Mouse (Mus musculus) right cerebral cortex, postnatal 4 days (tissue): ENCODE data around the gene Gm20388.
A peak's percentile ranks its signal among the peaks of the same experiment; 100 is the strongest.

ENCODE experiments used
- DNase-seq: peaks from one replicate; pipeline ENCODE4 v3.0.0-alpha.2; 2022

Gene Gm20388

DNA sequence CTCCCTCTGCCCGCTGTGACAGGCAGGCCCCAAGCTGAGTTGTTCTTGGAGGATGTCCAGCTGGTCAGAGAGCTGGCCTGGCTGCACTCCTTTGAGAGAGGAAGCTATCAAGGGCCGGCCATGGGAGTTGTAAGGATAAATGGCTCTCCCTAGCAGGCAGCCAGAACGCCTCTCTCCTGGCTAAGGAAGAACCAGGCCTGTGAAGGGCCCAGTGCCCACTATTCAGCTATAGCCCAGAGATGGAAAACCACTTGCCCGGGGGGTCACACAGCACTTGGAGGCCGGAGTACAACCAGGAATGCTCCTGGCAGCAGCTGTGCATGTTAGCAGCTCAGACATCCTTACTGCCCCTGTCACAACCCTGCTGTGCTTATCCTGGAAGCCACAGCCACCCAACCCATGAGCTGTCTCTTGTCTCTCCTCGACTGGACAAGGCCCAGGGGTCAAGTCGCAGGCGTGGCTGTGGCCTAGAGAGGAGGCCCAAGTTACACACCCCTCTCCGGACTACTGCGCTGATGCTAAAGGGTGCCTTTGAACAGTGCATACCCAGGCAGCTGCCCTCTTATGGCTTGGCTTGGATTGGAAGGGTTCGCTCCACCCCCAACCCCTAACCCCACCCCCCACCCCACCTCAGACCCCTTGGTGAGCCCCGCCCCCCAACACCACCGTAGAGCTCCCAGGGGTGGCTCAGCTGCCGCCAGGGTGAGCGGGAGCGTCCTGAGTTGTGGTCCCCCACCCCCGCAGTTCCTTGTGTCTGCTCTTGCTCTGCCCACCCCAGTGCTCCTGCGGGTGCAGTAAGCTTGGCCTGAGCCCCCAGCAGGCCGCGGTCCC lies 593.8 kb downstream of the Gm20388 start:
- no peak for DNase-seq

DNA sequence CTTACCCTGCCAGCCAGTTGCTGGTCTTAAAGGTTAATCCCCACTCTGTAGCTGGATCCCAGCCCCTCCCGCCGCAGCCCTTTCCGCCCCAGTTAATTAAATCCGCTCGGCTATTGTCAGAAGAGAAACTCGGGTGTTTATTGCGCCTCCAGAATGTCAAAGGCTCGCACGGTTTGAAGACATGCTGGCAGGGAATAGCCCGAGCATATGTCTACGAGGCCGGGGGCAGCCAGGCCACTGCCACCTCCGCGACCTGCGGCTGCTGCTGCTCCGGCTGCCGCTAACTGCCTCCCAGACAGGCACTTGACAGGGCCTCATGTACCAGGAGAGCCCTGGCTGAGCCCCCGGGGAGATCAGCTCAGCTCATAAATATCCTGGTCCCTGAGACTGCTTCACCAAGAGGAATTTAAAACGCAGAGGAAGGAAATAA lies 594.5 kb downstream of the Gm20388 start:
- no peak for DNase-seq

GRCm38 (mm10) chr8:120505619-120506310 lies 595.1 kb downstream of the Gm20388 start:
- DNase-seq = no peak

GRCm38 (mm10) chr8:120506562-120506961 lies 595.9 kb downstream of the Gm20388 start:
- no peak for DNase-seq

DNA sequence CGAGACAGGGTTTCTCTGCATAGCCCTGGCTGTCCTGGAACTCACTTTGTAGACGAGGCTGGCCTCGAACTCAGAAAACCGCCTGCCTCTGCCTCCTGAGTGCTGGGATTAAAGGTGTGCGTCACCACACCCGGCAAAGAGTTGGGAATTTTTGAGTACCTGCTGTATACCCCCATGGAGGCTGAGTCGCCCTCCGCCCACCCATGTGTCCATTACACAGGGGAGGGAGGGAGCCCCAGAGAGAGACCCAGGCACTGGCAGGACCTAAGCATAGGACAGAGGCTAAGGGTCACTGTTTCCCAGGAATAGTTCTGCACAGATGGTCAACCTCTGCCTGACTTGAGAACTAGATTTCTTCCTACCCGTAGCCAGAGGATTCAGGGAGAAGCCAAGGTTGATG lies 596.6 kb downstream of the Gm20388 start:
- no peak for DNase-seq

- no peak for DNase-seq
These were observed 598.7 kb downstream of the Gm20388 start for GRCm38 (mm10) chr8:120509136-120510034.

- DNase-seq = no peak
These were observed 599.4 kb downstream of the Gm20388 start for GRCm38 (mm10) chr8:120510035-120510416.

- DNase-seq = no peak
These were observed 600.3 kb downstream of the Gm20388 start for GRCm38 (mm10) chr8:120510863-120511457.

- DNase-seq = no peak
These were observed 601.1 kb downstream of the Gm20388 start for GRCm38 (mm10) chr8:120511737-120512136.

- DNase-seq = no peak
These were observed 601.7 kb downstream of the Gm20388 start for GRCm38 (mm10) chr8:120512326-120512725.

DNA sequence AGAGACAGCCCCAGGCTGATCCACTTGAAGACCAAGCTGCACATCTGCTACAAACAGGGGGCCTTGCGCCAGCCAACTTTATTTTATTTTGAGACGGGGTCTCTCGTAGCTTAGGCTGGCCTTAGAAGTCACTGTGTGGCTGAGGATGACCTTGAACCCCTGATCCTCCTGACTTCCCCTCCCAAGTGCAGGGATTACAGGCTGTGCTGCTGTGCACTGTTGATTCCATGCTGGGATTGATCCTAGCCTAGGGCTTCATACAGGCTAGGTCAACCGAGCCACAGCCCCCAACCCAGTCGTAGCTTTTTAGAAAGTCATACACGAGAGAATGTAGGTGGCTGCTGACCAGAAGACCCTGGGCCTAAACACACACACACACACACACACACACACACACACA lies 602.5 kb downstream of the Gm20388 start:
- DNase-seq = no peak

DNA sequence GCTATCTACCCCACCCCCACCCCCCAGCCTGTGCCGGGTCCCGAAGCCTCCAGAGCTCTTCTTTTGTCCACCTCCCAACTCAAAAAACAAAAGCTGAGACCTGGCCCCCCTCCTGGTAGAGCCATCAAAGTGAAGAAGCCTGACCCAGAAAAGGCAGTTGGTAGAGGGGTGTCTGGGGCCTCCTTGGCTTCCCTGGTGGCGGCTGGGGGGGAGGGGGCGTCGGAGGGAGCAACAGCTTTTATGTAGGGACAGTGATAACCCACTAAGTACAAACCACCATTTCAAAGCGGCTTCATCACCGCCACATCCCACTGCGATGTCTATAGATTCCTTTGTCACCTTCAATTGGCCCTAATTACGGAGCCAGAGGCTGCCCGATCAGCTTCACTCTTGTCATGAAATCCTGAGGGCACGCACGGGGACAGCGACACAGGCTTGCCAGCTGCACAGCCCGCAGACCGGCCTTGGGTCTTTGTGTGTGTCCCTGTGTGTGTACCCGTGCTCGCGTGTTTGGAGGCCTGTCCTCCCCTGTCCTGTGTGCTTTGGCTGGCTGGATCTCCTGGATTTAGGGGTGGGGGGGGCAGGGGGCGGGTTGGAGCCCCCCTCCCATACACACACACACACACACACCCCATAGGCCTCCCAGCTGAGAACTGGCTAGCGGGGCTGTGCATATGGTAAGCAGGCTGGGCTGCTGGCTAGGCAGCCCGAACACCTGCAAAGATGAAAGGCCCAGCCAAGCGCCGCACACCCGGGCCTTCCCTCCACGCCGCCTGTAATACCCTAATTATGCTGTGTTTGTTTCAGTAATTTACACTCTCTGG lies 603.2 kb downstream of the Gm20388 start:
- no peak for DNase-seq

- no peak for DNase-seq
These were observed 604.6 kb downstream of the Gm20388 start for GRCm38 (mm10) chr8:120515214-120515613.

- no peak for DNase-seq
These were observed 605.0 kb downstream of the Gm20388 start for GRCm38 (mm10) chr8:120515650-120516049.

DNA sequence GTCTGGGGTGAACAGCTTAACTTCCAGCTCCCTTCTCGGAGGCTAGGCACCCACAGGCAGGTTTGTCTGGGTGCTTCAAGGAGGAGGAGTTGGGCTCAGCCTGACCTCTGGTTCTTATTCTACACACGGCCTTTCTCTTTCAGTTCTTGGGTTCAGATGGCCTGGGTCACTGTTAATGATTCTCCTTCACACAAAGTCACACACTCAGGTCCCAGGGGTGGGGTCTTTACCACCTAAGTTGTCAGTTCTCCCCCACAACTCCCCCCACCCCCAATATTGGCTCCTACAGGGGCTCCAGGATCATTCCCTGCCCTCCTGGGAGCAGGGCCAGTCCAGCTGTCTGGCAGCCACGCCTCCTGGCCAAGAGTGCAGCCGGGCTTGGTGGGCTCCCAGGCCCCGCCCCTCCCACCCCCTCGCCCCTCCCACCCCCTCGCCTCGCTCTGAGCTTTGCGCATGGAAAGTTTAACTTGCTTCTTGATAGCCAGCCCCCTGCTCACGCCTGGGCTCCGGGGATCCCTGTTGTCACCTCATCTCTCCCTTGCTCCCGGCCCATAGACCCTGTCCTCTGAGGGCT lies 605.6 kb downstream of the Gm20388 start:
- DNase-seq = no peak

DNA sequence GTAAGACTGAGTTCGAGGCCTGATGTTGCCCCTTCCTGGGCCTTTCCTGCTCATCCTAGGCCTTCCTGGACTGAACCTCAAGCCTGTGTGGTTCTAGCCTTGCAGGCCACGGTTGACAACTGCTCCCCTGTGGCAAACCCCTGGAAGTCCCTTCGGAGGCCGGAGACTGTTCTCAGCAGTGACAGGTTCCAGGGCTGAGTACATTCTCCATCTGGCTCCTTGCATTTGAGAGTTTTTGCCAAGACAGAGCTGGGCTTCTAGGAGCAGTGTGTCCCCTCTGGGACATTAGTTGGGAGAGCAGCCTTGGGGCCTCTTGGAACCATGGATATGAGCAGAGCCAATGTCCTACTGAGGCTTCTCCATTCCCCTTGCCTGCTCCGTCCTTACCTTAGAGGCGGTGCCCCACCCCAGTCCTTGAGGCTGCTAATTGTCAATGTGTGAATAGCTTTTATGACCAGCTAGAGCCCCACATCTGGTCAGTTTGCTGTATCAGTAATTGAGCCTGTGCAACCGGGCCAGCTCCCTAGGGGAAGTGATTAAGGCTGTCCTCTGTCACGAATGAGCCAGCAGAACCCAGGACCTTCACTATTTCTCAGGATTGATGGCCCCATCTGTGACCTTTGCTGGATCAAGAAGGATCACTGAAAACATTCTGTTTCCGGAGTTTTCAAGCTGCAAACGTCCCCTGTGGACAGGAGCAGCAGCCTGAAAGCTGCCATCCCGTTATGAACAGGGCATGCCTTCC lies 607.2 kb downstream of the Gm20388 start:
- DNase-seq = no peak

GRCm38 (mm10) chr8:120518736-120519534 lies 608.3 kb downstream of the Gm20388 start:
- DNase-seq = no peak

- no peak for DNase-seq
These were observed 609.6 kb downstream of the Gm20388 start for GRCm38 (mm10) chr8:120520287-120520686.

DNA sequence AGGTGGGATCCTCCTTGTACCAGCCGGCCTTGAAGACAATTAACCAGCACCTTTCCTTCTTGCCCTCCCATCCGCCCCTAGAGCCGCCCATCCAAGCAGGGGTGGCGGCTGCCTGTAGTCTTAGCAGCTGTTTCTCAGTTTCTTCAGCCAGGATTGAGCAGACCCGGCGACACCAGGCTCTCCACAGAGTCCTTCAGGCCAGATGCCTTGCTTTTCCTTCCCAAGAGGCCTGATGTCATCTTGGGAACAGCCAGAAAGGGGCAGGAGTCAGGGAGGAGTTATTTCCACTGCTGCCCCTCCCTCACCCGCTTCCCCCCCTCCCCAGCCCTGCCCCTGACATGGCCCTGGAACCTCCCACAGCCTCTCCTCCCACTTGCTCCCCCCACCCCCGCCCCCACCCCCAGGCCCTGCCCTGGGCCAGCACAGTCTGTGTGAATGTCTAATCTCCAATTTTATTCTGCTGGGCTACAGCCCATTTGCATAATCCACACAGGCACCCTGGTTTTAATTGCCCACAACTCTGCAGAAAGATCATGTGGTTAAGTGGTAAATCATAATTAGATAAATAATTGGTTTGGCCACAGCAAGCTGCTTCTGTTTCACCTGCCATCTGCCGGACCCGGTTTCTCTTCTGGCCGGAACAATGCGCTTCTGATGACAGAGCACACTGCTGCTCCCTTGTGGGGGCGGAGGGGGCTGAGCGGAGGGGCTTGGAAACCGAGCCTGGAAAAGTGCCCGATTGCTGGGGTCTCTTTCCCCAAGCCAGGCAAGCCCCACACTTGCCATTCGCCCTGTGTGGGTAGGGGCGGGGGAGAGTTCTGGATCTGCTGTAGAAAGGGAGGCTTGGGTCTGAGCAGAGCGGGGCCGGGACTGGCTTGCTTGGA lies 610.3 kb downstream of the Gm20388 start:
- DNase-seq = peak; percentile 67
